Mouse (Mus musculus) spleen, adult 2 months (tissue): ENCODE results near the gene Ndufaf1.

Source experiments
- CTCF ChIP-seq: fragments of 200-500 bp; IDR thresholded peaks from 2 replicates; pipeline ENCODE4 v1.5.1; 2011; ENCODE audit warnings: mild to moderate bottlenecking, inconsistent platforms; ENCODE audit not compliant: insufficient read depth, insufficient read length, insufficient replicate concordance; ENCODE audit errors: extremely low read depth
- POLR2A ChIP-seq: fragments of 200-500 bp; IDR thresholded peaks from 2 replicates; pipeline ENCODE4 v1.6.1; 2011; ENCODE audit warnings: low read depth, low read length, inconsistent platforms

DNA sequence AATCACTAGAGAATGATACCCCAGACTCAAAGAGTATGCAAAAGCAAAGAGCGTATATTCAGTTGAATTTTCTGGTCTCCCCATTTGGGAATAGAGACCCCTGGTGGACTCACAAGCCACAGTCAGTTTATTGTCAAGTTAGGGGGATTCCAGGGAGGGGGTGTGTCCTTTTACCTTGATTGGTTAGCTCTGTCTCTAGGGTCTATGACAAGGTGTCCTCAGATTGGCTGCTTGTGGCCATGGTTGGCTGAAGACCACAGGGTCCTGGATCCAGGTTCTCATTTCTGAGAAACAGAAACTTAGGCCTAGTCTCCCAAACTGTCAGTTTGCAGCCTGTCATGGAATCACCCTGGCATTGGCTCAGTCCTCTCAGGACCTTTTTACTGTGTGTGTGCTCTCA is 25.8 kb downstream of the Ndufaf1 start:
- TF ChIP-seq CTCF = no peak
- no peak for TF ChIP-seq POLR2A
